21 mouse cellular contexts compared by ENCODE assay signal in genomic region chr17:14628901-14629300, GRCm38 (mm10).
DNase-seq lines count a peak whose midpoint lies in the region; ATAC-seq and TF ChIP-seq lines count a peak whose summit lies in the region.
"Had no signal": no experiment of that assay in that cellular context is flagged by ENCODE, and none has a peak within 500 bp of the region (broad histone marks: within the 10 kb centered on the region; RNA-seq: fewer than 3 reads in every experiment).

No protein-coding gene starts in this region.

- H3K9ac ChIP-seq in embryonic facial prominence, embryonic 14.5 days (ENCODE audit: low read depth, low read length) = no peak overlapping the region
- no peak overlapping the region for H3K9ac ChIP-seq in kidney, postnatal 0 days (ENCODE audit: low read depth, low read length)
- H3K9ac ChIP-seq: forebrain, embryonic 12.5 days; heart, embryonic 13.5 days; hindbrain, embryonic 12.5 days had no signal

- no peak for TF ChIP-seq CTCF in kidney, postnatal 0 days (IDR thresholded peaks at IDR 0.05; ENCODE audit: low read depth)
- no peak for TF ChIP-seq CTCF in kidney, adult 2 months (conservative IDR thresholded peaks at IDR 0.05; ENCODE audit: insufficient read depth, insufficient read length, low read depth, low read length)

- no peaks in the 10 kb centered on the region for H3K27me3 ChIP-seq in embryonic facial prominence, embryonic 14.5 days (replicated peaks; ENCODE audit: control insufficient read depth, insufficient read depth, low read length)
- H3K27me3 ChIP-seq in embryonic facial prominence, embryonic 10.5 days (replicated peaks; ENCODE audit: low read depth, poor library complexity, severe bottlenecking) = no peaks in the 10 kb centered on the region
- no peaks in the 10 kb centered on the region for H3K27me3 ChIP-seq in kidney, postnatal 0 days (ENCODE audit: insufficient read depth, low read length)
- no peaks in the 10 kb centered on the region for H3K27me3 ChIP-seq in kidney, adult 2 months (replicated peaks; ENCODE audit: control insufficient read depth, insufficient read depth, low read length)
- H3K27me3 ChIP-seq: forebrain, embryonic 12.5 days; heart, embryonic 13.5 days; hindbrain, embryonic 12.5 days had no signal

- 36% methylated on average over 4 of the region's 4 CpGs for WGBS in embryonic facial prominence, embryonic 14.5 days
- 51% methylated on average over 4 of the region's 4 CpGs for WGBS in embryonic facial prominence, embryonic 10.5 days
- WGBS in kidney, postnatal 0 days = 33% methylated on average over 4 of the region's 4 CpGs
- WGBS in kidney, adult 2 months = 40% methylated on average over 4 of the region's 4 CpGs

- no peak overlapping the region for H3K27ac ChIP-seq in embryonic facial prominence, embryonic 14.5 days (replicated peaks; ENCODE audit: low read depth, low read length)
- no peak overlapping the region for H3K27ac ChIP-seq in embryonic facial prominence, embryonic 10.5 days (replicated peaks)
- no peak overlapping the region for H3K27ac ChIP-seq in kidney, postnatal 0 days
- no peak overlapping the region for H3K27ac ChIP-seq in kidney, adult 2 months (ENCODE audit: insufficient read depth, low read depth, low read length)
- H3K27ac ChIP-seq: forebrain, embryonic 12.5 days; heart, embryonic 13.5 days; hindbrain, embryonic 12.5 days had no signal

- H3K9me3 ChIP-seq in embryonic facial prominence, embryonic 14.5 days (ENCODE audit: control insufficient read depth, low read length) = no peaks in the 10 kb centered on the region
- H3K9me3 ChIP-seq in embryonic facial prominence, embryonic 10.5 days = no peaks in the 10 kb centered on the region
- H3K9me3 ChIP-seq in kidney, postnatal 0 days (replicated peaks; ENCODE audit: low read length) = no peaks in the 10 kb centered on the region
- H3K9me3 ChIP-seq: forebrain, embryonic 12.5 days; heart, embryonic 13.5 days; hindbrain, embryonic 12.5 days had no signal

- DNase-seq in embryonic facial prominence, embryonic 14.5 days (ENCODE audit: low spot score) = peak; percentile 56
- no peak for DNase-seq in embryonic facial prominence, embryonic 10.5 days (ENCODE audit: low spot score)
- DNase-seq in kidney, postnatal 0 days (ENCODE audit: low spot score) = peak; percentile 63
- no peak for DNase-seq in kidney, adult 2 months
- DNase-seq in NIH3T3 (ENCODE audit: low read depth) = peak; percentile 69
- DNase-seq in skeletal muscle tissue, adult 2 months (ENCODE audit: low read depth, low spot score) = peak; percentile 64
- no peak for DNase-seq in cerebellum, postnatal 14 days
- DNase-seq in right cerebral cortex, postnatal 10 days (ENCODE audit: low spot score in 2 of 2) = no peak
- DNase-seq: adrenal gland, postnatal 10 days; B cell, adult 2 months; cerebellum, adult 11 months; cerebellum, adult 8-10 months; cerebellum, postnatal 25 days; gastrocnemius, postnatal 10 days; heart, postnatal 4 days; kidney, adult 11 months had no signal

- no peak overlapping the region for H3K4me2 ChIP-seq in embryonic facial prominence, embryonic 14.5 days (ENCODE audit: low read depth, low read length)
- H3K4me2 ChIP-seq in kidney, postnatal 0 days (ENCODE audit: low read length) = no peak overlapping the region
- H3K4me2 ChIP-seq: forebrain, embryonic 12.5 days; heart, embryonic 13.5 days; hindbrain, embryonic 12.5 days had no signal

- peaks cover 36% of the 10 kb centered on the region for H3K4me1 ChIP-seq in embryonic facial prominence, embryonic 14.5 days (ENCODE audit: control insufficient read depth, insufficient read depth, low read length)
- H3K4me1 ChIP-seq in embryonic facial prominence, embryonic 10.5 days = peaks cover 27% of the 10 kb centered on the region
- H3K4me1 ChIP-seq in kidney, postnatal 0 days (replicated peaks; ENCODE audit: insufficient read depth, low read length) = no peaks in the 10 kb centered on the region
- no peaks in the 10 kb centered on the region for H3K4me1 ChIP-seq in kidney, adult 2 months (ENCODE audit: control insufficient read depth, insufficient read depth, low read length)
- H3K4me1 ChIP-seq: forebrain, embryonic 12.5 days; hindbrain, embryonic 12.5 days had no signal

- H3K4me3 ChIP-seq in embryonic facial prominence, embryonic 14.5 days (ENCODE audit: low read depth, low read length) = no peak overlapping the region
- no peak overlapping the region for H3K4me3 ChIP-seq in embryonic facial prominence, embryonic 10.5 days
- H3K4me3 ChIP-seq in kidney, postnatal 0 days (replicated peaks; ENCODE audit: low read depth, low read length) = no peak overlapping the region
- no peak overlapping the region for H3K4me3 ChIP-seq in kidney, adult 2 months (ENCODE audit: insufficient read depth, low read depth, low read length)
- H3K4me3 ChIP-seq: forebrain, embryonic 12.5 days; heart, embryonic 13.5 days; hindbrain, embryonic 12.5 days had no signal

- ATAC-seq in embryonic facial prominence, embryonic 14.5 days (ENCODE audit: low read depth) = no peak
- no peak for ATAC-seq in kidney, postnatal 0 days (replicated peaks; ENCODE audit: low FRiP score, low read depth)
- ATAC-seq: forebrain, embryonic 16.5 days; hindbrain, embryonic 16.5 days had no signal

- no peak for TF ChIP-seq POLR2A in kidney, adult 2 months (IDR thresholded peaks at IDR 0.05; ENCODE audit: low read depth, low read length)

- H3K36me3 ChIP-seq in embryonic facial prominence, embryonic 14.5 days (ENCODE audit: control insufficient read depth, insufficient read depth, low read length) = no peaks in the 10 kb centered on the region
- no peaks in the 10 kb centered on the region for H3K36me3 ChIP-seq in embryonic facial prominence, embryonic 10.5 days (replicated peaks)
- no peaks in the 10 kb centered on the region for H3K36me3 ChIP-seq in kidney, postnatal 0 days (ENCODE audit: insufficient read depth, low read length)
- H3K36me3 ChIP-seq in kidney, adult 2 months (ENCODE audit: control insufficient read depth, insufficient read depth, low read length) = no peaks in the 10 kb centered on the region
- H3K36me3 ChIP-seq: forebrain, embryonic 12.5 days; heart, embryonic 13.5 days; hindbrain, embryonic 12.5 days had no signal

Comparison
In these comparisons a context has a peak if more than half of its experiments do, and no peak if none do; other contexts are left out.
1. DNase-seq: peak in embryonic facial prominence, embryonic 14.5 days (single experiment), kidney, postnatal 0 days (single experiment), NIH3T3 (single experiment) and skeletal muscle tissue, adult 2 months (single experiment); none in embryonic facial prominence, embryonic 10.5 days (single experiment), kidney, adult 2 months (single experiment), cerebellum, postnatal 14 days (0 of 2) and right cerebral cortex, postnatal 10 days (0 of 2).